Mouse (Mus musculus) spleen, postnatal 14 days (tissue): ENCODE data around the gene Lmtk3.

Experiments used
- DNase-seq, 2 experiments: peaks; one replicate each; pipeline ENCODE4 v3.0.0; 2021 to 2022; ENCODE audit warnings: low spot score in 2 of 2

Gene Lmtk3

DNA sequence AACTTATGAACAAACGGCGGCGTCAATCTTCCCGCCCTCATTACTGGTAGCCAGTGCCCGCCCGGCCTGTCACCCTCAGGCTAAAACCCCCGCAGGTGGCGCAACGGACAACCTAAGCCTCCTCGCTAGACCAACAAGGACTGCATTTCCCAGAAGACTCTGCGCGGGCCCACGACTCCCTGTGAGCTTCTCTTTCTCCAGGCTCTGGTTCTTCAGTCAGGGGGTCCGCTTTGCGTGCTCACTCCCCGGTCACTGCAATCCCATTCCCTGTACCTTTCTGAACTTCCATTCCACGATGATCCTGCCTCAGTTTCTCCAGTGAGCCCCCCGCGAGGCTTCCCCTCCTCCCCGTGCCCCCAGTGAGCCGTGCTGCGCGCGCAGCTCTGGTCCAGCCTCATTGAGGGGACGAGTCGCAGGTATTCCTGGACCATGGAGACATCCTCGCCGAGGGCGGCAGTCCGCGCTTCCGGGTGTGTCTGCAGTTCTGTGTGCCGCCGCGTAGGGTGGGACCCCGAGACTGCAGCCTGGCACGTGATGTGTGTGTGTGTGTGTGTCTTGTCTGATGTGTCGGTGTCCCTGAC, at the start of gene Lmtk3:
TSS of gene Lmtk3 (plus strand) at position 228 of the 581 bp plus-strand sequence.
- DNase-seq, result peak in 1 of 2 experiments; percentile 51

DNA sequence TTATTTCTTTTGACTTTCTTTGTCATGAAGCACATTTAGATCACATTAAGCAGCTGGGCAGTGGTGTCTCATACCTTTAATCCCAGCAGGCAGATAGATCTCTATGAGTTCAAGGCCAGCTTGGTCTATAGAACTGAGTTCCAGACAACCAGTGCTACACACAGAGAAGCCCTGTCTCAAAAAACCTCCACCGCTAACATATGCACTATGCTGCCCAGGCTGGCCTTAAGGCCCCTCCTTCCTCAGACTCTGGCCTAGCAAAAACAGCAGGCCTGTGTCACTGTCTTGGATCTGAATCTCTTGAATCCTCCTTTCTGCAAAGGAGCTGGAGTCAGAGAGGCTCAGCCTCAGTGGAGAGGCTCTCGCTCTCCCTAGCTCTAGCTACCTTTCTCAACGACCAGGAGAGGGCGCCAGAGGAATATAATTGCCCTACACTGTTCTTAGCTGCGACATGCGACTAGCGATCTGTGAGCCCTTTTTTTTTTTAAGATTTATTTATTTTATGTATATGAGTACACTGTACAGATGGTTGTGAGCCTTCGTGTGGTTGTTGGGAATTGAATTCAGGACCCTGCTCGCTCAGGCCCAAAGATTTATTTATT, 44.3 kb upstream of the Lmtk3 start:
- peak; percentile 50 to 72 for DNase-seq

DNA sequence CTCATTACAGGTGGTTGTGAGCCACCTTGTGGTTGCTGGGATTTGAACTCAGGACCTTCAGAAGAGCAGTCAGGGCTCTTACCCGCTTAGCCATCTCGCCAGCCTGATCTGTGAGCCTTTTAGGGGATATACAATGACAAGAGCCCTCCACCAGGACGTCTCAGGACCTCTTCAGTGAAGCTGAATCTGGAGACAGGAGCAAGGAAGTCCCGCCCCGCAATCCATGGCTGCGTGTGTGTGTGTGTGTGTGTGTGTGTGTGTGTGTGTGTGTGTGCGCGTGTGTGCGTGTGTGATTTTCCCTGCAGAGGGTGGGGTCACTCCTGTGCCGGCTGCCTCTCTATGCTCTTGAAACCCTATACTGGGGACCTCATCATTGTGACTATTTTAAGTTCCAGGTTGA, 43.7 kb upstream of the Lmtk3 start:
- DNase-seq, result no peak

DNA sequence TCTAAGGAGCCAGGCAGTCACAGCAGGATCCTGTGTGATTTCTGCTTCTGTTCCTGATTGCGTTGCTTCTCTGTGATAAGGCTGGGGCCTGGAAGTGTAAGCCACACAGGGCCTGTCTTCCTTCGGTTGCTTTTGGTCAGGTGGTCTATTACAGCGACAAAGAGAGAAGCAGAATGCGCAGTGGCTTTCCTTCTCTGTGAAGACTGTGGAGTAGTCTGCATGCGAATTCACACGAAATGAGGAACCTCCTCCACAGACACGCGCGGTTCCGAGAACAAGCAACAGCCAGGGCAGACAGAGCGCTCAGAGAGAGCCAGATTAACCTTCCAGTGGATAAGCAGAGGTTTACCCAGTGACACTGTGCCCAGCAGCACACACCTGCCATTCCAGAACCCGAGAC, 42.2 kb upstream of the Lmtk3 start:
- DNase-seq, result no peak

DNA sequence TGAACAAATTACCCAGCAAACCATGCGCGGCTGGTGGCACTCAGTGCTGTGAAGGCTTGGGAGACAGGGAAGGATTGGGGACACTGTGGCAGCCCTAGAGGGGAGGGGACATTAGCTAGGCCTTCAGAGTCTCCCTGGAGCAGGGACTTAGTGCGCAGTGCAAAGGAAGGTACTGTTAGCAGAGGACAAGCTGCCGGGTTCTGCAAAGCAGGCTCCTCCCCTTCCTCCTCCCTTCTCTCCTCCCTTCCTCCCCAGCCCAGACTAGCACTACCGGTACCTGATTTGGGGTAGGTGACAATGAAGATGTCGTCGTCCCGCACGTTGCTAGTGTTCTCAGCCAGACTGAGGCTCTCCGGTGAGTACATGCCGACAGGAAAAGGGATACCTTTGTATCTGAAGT, 41.8 kb upstream of the Lmtk3 start:
- no peak for DNase-seq

DNA sequence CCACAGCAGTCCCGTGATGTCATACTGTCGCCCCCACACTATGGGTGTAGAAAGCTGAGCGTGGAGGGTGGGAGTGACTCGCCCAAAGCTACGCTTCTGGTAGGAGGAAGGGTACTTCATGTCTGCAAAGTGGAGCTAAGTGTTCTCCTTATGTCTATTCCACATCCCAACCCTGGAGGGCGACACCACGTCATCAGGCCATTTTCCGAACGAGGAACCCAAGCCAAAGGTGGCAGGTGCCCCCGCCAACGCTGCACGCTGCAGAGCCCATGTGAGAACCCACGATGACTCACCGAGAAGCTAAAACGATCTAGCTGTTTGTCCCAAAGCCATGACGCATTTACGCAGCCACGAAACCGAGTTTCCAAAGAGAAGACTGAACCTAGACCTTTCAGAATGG, 41.2 kb upstream of the Lmtk3 start:
- DNase-seq, result no peak

DNA sequence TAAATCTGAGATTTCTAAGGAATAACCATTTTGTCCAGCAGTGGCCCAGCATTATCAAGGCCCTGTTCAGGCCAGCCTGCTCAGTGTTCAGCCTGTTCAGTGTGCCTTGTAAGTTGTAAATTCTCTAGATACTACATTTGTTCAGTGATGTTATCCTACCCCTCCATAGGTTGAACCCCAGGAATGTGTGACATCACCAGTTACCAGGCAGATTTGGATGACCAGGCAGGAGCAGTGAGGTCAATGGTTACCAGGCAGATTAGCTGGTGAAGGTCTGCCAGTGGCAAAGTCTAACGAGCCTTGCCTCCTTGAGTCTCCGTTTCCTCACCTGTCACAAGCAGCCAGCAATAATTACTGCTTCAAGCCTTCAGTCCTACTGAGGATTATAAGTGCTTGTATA, 39.2 kb upstream of the Lmtk3 start:
- DNase-seq, result peak in 1 of 2 experiments; percentile 41

DNA sequence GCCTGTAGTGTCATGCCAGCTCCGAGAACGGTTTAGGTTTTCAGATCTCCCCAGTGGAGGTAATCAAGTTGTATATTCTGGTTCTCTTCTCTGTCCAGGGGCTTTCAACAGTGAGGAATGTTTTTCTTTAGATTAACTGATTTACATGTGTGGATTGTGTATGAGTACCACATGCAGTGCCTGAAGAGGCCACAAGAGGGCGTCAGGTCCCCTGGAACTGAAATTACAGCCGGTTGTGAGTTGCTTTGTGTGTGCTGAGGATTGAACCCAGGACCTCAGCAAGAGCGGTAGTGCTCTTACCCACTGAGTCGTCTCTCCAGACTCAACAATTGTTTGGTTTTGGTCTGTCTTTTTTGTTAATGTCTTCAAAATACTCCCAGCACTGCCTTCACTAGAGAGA, 37.0 kb upstream of the Lmtk3 start:
- DNase-seq, result no peak

DNA sequence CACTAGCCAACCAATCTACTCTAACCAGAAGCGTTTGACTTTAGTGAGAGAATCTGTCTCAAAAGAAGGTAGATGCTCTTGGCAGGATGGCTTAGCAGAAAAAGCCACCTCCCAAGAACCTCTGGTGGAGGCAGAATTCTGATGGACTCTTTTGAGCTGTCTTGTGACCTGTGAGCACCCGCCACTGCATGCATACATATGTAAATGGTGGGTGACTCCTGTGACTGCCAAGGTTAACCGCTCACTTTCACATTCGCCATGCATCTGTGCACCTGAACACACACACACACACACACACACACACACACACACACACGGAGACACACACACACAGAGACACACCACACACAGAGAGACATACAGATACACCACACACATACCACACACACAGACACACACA, 36.1 kb upstream of the Lmtk3 start:
- DNase-seq, result no peak

DNA sequence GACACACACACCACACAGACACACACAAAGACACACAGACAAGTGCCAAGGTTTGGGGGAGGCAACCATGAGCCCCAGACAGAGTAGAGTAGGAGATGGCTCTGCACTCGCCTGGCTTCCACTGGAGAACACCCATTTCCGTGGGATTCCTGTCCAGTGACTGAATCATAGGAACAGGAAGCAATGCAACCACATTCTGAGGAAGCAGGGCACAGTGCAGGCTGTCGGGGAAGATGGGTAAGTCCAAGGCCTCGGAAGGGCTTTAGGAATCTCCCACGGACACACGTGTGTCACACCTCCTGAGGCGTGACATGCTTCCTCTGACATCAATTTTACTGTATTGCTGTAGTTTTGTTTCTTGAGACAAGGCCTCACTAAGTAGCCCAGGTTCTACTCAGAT, 35.4 kb upstream of the Lmtk3 start:
- no peak for DNase-seq

DNA sequence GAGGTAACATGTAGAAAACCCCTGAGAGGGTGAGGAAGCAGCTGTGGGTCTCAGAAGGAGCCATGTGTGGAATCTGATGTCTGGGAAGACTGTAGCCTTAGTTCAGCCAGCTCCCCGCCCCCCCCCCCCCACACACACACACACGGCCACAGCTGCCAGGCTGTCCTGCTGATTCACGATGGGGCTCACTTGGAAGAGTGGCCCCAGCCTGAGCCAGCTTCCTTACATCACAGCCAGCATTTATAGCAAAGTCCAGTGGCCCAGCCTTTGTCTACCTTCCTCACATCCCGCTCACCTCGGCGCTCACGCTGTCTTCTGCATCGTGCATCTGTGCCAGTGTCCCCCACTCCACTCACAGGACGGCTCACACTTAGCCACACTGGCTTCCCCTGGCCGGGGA, 34.1 kb upstream of the Lmtk3 start:
- no peak for DNase-seq

DNA sequence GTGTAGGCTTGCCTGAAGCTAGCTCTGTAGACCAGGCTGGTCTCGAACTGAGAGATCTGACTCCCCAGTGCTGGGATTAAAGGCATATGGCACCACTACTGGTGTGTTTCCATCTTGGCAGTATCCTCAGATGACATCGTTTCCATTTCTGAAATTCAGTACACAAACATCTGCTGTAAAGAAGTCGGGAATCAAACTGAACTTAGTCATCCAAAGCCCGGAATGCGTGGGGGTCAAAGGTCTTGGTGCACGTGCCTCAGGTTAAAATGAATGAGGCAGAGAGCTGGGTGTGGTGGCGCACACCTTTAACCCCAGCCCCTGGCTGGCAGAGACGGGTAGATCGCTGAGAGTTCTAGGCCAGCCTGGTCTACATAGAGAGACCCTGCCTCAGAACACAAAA, 33.4 kb upstream of the Lmtk3 start:
- no peak for DNase-seq

DNA sequence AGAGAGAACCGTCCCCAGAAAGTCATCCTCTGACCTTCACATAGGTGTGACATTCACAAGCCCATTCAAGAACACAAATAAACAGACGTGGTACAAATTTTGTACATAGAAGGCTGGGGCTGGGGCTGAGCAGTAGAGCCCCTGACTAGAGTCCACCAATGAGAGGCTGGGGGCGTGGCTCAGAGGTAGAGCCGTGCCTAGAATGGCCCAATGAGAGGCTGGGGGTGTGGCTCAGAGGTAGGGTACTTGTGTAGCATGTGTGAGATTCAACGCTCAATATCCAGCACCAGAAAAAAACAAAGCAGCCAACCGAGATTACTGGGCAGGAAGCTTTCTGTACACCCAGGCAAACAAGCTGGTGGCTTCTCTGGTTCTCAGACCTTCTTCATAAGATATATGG, 27.8 kb upstream of the Lmtk3 start:
- DNase-seq, result no peak

DNA sequence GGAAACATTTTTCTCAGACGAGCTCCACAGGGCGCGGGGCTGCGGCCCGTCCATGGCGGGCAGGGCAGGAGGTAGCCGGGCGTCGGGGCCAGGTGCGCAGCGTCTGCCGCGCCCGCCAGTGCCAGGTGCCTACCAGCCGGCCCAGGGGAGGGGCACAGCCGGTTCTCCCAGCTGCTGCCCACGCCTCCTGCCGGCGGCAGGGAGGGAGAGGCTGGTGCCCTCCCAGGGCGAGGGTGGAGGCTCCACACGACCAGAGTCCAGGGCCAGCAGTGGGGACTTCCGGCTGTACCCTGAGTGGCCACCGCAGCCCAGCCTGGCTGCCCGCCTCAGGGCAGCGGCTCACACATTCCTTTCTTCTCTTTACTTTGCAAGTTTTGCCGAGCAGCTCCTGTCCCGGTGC, 24.1 kb upstream of the Lmtk3 start:
- no peak for DNase-seq

DNA sequence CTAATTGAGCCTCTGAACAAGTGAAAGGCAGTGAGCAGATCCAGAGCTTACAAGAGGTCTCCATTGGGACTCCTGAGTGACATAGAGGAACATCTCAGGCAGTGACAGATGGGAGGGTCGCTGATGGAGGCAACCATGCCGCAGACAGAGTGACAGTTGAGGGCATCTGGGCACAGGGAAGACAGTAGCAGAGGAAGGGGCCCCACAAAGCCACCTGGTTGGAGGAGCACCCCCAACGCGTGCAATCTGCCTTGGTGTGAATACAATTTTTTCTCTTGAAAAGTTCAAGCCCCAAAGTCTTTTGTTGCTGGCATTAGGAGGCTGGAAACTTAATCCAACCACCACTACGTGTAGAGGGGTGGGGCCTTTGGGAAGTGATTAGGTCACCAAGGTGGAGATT, 23.4 kb upstream of the Lmtk3 start:
- no peak for DNase-seq

DNA sequence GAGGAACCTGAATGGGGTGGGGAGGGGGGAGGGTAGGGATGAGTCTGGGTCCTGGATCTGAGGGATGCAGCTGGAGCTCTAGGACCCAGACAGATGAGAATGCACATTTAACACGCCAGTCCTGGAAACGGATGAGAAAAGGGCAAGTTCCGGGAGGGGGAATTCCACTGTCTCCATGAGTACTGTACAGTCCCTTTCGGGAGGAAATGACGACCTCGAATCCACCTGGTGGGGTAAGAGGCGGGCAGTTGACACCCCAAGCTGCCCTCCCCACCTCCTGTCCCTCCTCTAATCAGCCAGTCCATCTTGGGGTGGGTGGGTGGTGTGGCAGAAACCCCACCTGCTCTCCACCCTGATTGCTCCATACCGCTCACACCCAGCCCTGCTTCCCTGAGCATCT, 17.5 kb upstream of the Lmtk3 start:
- no peak for DNase-seq

DNA sequence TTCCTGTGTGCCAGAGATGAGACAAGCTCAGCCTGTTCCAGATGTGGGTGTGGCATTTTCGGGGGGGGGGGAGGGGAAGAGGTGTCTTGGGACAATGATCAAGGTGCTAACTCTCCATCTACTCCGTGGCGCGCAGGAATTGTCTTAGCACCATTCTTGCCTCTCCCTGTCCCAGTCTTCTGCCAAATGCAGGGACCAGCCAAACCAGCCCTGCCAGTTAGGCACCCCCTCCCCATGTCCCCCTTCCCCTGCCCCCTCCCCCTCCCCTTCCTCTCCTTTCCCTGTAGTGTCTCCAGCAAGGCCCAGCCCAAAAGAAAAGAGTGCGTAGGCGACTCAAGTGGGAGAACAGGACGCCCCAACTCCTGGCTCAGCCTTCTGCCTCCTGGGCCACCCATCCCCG, 16.8 kb upstream of the Lmtk3 start:
- DNase-seq, result no peak

DNA sequence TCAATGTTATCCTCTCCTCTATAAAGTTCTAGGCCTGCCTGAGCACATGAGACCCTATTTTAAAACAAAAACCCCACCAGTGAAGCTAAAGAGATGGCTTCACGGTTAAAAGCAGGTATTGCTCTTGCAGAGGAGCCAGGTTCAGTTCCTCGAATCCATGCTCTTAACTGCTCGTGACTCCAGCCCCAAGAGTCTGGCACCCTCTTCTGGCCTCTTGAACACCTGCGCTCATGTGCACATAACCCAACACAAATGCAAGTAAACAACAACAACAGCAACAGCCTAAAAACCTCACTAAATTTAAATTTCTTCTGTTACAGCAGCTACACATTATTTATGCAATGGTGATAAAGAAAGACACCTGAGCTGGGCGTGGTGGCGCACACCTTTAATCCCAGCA, 16.0 kb upstream of the Lmtk3 start:
- no peak for DNase-seq

DNA sequence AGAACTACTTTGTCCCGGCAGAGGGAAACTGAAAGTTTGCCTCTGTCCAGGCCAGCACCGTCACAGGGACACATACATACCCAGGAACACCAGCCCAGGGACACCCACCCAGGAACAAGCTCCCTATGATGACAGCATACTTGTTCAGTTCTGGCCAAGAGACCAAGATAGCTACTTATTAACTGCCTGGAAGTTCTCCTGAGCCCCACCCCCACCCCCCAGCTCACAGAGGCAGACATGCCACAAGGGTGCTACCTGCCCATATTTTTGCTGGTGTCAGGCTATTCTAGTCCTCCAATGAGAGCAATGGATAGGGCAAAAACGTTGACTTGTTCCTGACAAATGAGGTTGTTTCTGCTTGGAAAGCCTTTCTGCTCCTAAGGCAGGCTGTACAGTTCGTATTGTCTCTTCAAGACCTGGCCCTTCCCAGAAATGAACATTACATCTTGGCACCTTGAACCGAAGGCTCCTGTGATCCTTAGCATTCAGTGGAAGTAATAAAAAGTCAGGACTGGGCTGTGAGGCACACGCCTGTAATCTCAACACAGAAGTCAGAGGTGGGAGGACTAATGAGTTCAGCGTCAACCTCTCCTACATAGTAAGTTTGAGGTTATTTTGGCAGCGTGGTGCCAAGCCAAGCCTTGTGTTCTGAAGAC, 13.0 kb upstream of the Lmtk3 start:
- DNase-seq, result no peak

DNA sequence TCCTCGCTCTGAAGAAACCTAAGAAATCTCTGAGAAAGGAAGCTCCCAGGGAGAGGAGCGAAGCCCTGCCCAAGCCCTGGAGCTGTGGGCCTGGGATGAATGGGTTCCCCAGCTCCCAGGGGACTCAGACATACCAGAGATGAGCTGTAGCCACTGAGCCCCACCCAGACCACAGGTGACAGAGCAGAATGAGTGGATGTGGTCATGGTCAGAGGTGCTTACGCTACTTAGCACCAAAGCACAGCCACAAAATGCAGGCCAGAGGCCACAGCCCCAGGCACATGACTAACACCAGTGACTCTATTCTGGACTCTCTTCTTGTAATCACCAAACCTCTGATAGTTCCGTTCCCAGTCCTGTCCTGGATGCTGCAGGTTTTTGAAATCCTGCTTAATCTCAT, 12.4 kb upstream of the Lmtk3 start:
- DNase-seq, result no peak

DNA sequence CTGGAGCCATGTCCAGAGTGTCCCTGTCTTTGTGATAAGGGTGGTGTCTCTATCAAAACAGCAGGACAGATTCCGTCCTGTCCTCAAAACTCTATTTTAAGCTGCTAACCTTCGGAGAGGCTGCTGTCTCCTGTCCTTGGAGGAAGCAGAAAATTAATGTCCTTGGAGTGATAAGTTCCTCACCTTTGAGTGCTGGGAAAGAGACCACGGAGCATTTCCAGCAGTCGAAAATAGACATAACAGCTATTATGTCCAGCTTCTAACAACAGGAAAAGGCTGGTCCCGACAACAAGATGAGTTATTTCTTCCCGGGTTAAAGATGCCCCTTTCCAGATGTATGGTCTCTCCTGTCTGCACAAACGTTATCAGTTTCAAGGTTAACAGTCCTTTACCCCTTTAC, 8.3 kb upstream of the Lmtk3 start:
- no peak for DNase-seq

DNA sequence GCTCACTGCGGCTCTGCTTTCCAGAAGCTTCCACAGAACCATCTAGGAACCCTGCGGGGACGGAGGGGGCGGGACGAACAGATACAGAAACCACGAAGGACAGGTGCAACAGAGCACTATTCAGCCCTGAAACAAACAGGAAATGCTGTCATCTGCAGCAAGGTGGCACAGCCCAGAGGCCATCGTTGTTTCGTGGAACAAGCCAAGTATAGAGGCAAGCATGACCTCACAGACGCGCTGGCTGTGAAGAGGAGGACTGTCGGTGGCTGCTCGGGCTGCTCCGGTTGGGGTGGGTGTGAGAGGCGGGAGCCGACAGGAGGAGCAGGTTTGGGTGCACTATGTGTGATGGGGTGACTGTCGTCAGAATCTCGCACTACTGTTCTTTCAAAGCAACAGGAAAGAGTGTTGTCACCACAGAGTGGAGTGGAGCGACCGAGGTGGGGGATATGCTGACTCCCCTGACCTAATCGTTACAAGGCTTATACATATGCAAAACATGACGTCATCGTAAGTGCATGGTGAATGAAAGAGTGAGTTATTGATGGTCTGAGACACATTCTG, 4.4 kb upstream of the Lmtk3 start:
- no peak for DNase-seq

DNA sequence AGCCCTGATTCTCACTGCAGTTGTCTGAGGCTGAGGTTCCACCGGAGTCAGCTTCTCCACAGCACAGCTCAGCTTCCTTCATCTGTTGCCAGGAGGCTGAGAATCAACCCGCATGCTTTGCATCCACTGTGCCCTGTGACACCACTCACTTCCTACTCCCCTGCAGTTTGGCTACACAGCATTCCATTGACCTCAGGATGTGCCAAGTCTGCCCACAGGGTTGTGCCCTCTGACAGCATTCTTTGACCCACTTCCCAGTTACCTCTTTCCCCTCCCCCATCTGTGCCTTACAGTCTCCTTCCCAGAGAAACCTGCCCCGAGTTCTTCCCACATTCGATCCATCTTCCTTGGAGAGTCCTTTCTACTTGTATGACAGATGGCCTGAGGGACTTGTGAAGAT, 1.3 kb upstream of the Lmtk3 start:
- no peak for DNase-seq
